Mouse (Mus musculus): ENCODE measurements around the gene Plcl2. TPM values are rescaled to one million over a fixed set of nuclear protein-coding genes. Genes with fewer than 3 reads are reported as not detected.

The Plcl2 gene
- polyA plus RNA-seq, 1 experiment from 2014 or later = 6.7 TPM

DNA sequence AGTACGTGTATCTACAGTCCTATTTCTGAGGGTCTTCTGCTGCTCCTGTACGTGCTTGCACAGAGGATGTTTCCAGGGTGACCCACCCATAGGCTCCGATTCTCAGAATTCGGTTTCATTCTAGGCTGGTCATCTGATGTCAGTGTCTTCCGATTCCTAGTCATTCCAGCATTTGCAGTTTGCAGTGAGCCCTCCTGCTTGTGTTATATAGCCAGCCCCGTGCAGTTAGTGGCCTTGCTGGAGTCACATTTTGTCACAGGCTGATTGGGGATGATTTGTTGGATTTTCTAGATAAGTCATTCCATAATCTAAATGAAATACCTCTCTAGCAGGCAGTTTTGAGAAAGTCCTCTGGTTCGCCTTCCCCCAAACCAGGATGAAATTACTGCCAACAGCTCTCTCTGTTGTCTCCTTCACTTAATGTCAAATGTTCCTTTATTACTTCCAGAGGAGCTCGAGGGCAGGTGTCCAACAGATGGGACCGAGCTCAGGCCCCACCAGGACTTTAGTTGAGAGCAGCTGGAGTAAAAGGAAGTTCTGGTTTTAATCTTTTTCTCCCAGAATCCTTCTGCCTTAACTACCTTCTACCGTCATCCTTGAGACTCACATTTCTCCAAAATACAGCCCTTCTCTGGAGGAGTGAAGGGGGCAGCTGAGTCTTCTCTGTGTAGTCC is 13.8 kb upstream of the Plcl2 start:
- Histone ChIP-seq H3K9me3 (ENCODE audit: control insufficient read depth, low read length) (no peaks in the 10 kb centered on the region), H3K27ac (ENCODE audit: low read depth) (no peak overlapping the region), H3K9ac (ENCODE audit: low read length) (no peak overlapping the region), H3K4me2 (ENCODE audit: low read length) (no peak overlapping the region), H3K27me3 (replicated peaks; ENCODE audit: control insufficient read depth, insufficient read depth, low read length) (no peaks in the 10 kb centered on the region), H3K36me3 (ENCODE audit: control insufficient read depth, insufficient read depth, low read length) (no peaks in the 10 kb centered on the region), H3K4me3 (ENCODE audit: low read depth, low read length) (no peak overlapping the region), H3K4me1 (replicated peaks; ENCODE audit: control insufficient read depth, insufficient read depth, low read length) (no peaks in the 10 kb centered on the region)
- WGBS = 71% methylated on average over 10 of the region's 10 CpGs
- no peak for ATAC-seq (replicated peaks; ENCODE audit: low FRiP score, low TSS enrichment, low read depth)
- DNase-seq (ENCODE audit: low spot score) = no peak

DNA sequence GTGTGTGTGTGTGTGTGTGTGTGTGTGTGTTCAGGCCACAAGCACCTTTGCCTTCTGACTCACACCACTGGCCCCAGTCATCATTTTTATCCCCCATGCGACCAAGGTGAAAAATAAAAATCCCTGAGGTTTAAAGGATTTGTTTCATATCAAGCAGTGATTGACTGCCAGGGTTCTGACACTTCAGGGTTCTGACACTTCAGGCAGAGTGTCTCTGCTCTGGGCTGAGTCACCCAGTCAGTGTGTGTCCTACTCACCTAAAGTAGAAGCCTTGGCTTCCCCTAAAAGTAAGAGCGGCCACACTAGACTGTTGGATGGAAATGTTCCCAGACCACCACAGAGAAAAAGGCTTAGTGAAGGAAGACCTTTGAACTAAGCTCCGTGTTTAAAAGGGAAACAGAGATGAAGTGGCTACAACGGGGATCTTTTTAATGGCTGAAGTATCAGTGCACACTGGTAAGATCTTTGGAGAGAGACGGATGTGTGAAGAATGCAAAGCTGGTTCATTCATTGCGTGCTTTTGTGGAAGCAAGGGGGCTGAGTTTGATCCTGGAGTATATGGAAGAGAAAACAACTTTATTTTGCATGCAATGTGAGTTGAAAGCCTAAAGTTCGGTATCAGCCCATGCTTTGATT is 11.0 kb upstream of the Plcl2 start:
- no peak for ATAC-seq (replicated peaks; ENCODE audit: low FRiP score, low TSS enrichment, low read depth)
- no peaks in the 10 kb centered on the region for H3K27me3 ChIP-seq (replicated peaks; ENCODE audit: control insufficient read depth, insufficient read depth, low read length)
- no peak overlapping the region for H3K9ac ChIP-seq (ENCODE audit: low read length)
- no peak for DNase-seq (ENCODE audit: low spot score)
- no peak overlapping the region for H3K4me2 ChIP-seq (ENCODE audit: low read length)
- no peak overlapping the region for H3K27ac ChIP-seq (ENCODE audit: low read depth)
- H3K4me3 ChIP-seq (ENCODE audit: low read depth, low read length) = no peak overlapping the region
- H3K9me3 ChIP-seq (ENCODE audit: control insufficient read depth, low read length) = no peaks in the 10 kb centered on the region
- WGBS = 66% methylated on average over 7 of the region's 7 CpGs
- H3K4me1 ChIP-seq (replicated peaks; ENCODE audit: control insufficient read depth, insufficient read depth, low read length) = no peaks in the 10 kb centered on the region
- no peaks in the 10 kb centered on the region for H3K36me3 ChIP-seq (ENCODE audit: control insufficient read depth, insufficient read depth, low read length)

DNA sequence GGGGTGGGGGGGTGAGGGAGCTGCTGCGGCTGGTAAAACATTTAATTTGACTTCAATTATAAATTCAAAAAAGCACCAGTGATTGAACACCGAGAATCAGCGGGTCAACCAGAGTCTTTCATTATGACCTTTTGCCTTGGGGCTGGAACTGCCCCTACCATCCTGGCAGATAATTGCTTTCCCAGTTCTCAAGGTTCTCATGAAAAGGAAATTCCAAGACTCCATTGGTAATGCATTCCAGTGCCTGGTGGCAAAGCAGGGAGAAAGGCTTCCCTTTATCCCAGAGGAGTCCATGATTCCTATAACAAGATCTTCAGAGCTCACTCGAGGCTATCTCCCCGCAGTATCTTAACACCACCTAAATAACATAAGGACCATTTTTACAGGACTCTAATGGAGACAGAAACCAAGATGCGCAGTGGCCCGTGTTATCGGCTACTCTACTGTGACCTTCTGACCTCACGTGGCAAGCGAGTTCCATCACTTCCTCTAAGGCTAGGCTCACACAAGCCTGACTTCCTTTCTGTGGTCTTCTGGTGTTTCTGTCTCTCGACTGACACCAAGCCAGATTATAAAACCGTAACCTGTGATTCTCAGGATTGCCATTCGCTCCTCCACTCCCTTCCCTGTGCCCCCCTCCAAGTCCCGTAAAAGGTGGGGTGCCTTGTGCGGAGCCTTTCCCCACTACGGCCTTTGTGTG is 10.0 kb upstream of the Plcl2 start:
- no peak overlapping the region for H3K4me2 ChIP-seq (ENCODE audit: low read length)
- no peaks in the 10 kb centered on the region for H3K36me3 ChIP-seq (ENCODE audit: control insufficient read depth, insufficient read depth, low read length)
- no peak overlapping the region for H3K4me3 ChIP-seq (ENCODE audit: low read depth, low read length)
- no peaks in the 10 kb centered on the region for H3K9me3 ChIP-seq (ENCODE audit: control insufficient read depth, low read length)
- no peaks in the 10 kb centered on the region for H3K4me1 ChIP-seq (replicated peaks; ENCODE audit: control insufficient read depth, insufficient read depth, low read length)
- DNase-seq (ENCODE audit: low spot score) (no peak), ATAC-seq (replicated peaks; ENCODE audit: low FRiP score, low TSS enrichment, low read depth) (no peak)
- H3K27me3 ChIP-seq (replicated peaks; ENCODE audit: control insufficient read depth, insufficient read depth, low read length) = no peaks in the 10 kb centered on the region
- H3K9ac ChIP-seq (ENCODE audit: low read length) = no peak overlapping the region
- 76% methylated on average over 16 of the region's 16 CpGs for WGBS
- H3K27ac ChIP-seq (ENCODE audit: low read depth) = no peak overlapping the region

DNA sequence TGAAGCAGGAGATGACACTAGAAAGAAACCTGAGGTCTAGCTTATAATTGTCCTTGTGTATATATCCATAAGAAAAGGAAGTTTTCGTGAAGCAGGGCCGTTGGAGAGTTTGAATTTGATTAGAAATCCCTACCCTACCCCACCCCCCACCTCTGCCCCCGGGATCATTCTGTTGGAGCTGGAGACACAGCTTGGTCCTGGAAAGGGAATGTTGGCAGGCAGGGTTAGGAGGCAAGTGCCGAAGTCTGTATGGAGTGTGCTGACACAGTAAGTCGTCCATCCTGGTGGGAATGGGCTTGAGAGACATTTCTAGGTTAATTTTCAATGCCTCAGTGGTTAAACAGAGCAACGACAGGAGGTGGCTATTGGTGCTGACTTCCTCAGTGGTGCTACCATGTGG is 8.4 kb upstream of the Plcl2 start:
- Histone ChIP-seq H3K9ac (ENCODE audit: low read length) (no peak overlapping the region), H3K27me3 (replicated peaks; ENCODE audit: control insufficient read depth, insufficient read depth, low read length) (no peaks in the 10 kb centered on the region), H3K4me3 (ENCODE audit: low read depth, low read length) (no peak overlapping the region), H3K9me3 (ENCODE audit: control insufficient read depth, low read length) (no peaks in the 10 kb centered on the region), H3K4me2 (ENCODE audit: low read length) (no peak overlapping the region), H3K27ac (ENCODE audit: low read depth) (no peak overlapping the region), H3K36me3 (ENCODE audit: control insufficient read depth, insufficient read depth, low read length) (no peaks in the 10 kb centered on the region), H3K4me1 (replicated peaks; ENCODE audit: control insufficient read depth, insufficient read depth, low read length) (no peaks in the 10 kb centered on the region)
- 68% methylated on average over 6 of the region's 6 CpGs for WGBS
- ATAC-seq (replicated peaks; ENCODE audit: low FRiP score, low TSS enrichment, low read depth) (no peak), DNase-seq (ENCODE audit: low spot score) (no peak)

DNA sequence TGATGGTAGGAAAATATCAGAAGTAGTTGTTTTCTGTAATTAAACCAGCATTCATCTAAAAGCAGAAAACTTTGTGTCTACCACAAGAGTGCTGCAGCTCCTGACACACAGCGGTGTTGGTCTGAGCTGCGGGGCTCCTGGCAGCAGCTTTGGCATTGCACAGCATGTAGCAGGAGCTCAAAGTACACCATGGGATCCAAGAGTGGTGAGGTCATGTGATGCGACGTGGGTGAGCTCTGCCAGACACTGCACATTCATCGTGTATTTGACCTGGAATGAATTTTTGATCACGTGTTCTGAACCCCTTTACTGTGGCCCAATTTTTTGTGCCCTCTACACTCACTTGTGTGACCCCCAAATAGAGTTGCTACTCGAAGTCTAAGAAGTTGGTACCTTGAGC is 6.1 kb upstream of the Plcl2 start:
- H3K9ac ChIP-seq (ENCODE audit: low read length) = no peak overlapping the region
- 0 out of 2 replicates have a peak, but pooled peaks cover 3% of the 10 kb centered on the region for H3K27me3 ChIP-seq (replicated peaks; ENCODE audit: control insufficient read depth, insufficient read depth, low read length)
- H3K36me3 ChIP-seq (ENCODE audit: control insufficient read depth, insufficient read depth, low read length) = no peaks in the 10 kb centered on the region
- H3K4me2 ChIP-seq (ENCODE audit: low read length) = no peak overlapping the region
- H3K9me3 ChIP-seq (ENCODE audit: control insufficient read depth, low read length) = no peaks in the 10 kb centered on the region
- ATAC-seq (replicated peaks; ENCODE audit: low FRiP score, low TSS enrichment, low read depth) (no peak), DNase-seq (ENCODE audit: low spot score) (no peak)
- no peak overlapping the region for H3K27ac ChIP-seq (ENCODE audit: low read depth)
- H3K4me3 ChIP-seq (ENCODE audit: low read depth, low read length) = no peak overlapping the region
- WGBS = 82% methylated on average over 7 of the region's 7 CpGs
- no peaks in the 10 kb centered on the region for H3K4me1 ChIP-seq (replicated peaks; ENCODE audit: control insufficient read depth, insufficient read depth, low read length)

DNA sequence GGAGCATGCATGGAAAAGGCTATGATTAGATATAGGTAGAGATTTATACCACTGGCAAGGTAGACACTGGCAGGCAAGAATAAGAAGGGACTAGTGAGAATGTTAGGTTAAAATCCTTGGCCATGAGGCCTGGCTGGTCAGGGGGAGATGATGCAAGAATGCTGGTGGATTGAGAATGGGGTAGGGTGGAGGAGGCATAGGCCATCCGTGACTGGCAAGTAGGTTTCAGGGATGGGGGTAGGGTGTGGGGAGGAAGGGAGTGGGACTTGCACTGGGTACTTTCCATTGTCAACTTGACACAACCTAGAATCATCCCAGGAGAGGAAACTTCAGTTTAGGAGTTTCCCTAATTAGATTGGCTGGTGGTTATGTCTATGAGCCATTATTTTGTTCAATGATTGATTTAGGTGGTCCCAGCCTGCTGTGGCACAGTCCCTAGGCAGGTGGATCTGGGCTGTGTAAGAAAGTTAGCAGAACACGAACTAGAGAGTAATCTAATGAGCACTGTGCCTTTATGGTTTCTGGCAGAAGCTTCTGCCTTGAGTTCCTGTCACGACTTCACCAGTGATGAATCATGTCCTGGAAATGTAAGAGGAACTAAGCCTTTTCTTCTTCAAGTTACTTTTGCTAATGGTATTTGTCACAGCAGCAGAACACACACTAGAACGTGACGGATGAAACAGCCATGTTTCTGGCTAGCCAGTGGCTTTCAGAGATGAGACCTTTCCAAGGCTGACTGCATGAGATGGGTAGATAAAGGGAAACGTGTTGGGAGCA is 4.9 kb upstream of the Plcl2 start:
- no peaks in the 10 kb centered on the region for H3K36me3 ChIP-seq (ENCODE audit: control insufficient read depth, insufficient read depth, low read length)
- ATAC-seq (replicated peaks; ENCODE audit: low FRiP score, low TSS enrichment, low read depth) = no peak
- no peak overlapping the region for H3K27ac ChIP-seq (ENCODE audit: low read depth)
- no peaks in the 10 kb centered on the region for H3K4me1 ChIP-seq (replicated peaks; ENCODE audit: control insufficient read depth, insufficient read depth, low read length)
- H3K4me2 ChIP-seq (ENCODE audit: low read length) = no peak overlapping the region
- H3K9ac ChIP-seq (ENCODE audit: low read length) = no peak overlapping the region
- H3K9me3 ChIP-seq (ENCODE audit: control insufficient read depth, low read length) = no peaks in the 10 kb centered on the region
- 0 out of 2 replicates have a peak, but pooled peaks cover 3% of the 10 kb centered on the region for H3K27me3 ChIP-seq (replicated peaks; ENCODE audit: control insufficient read depth, insufficient read depth, low read length)
- no peak for DNase-seq (ENCODE audit: low spot score)
- no peak overlapping the region for H3K4me3 ChIP-seq (ENCODE audit: low read depth, low read length)
- 67% methylated on average over 6 of the region's 6 CpGs for WGBS

DNA sequence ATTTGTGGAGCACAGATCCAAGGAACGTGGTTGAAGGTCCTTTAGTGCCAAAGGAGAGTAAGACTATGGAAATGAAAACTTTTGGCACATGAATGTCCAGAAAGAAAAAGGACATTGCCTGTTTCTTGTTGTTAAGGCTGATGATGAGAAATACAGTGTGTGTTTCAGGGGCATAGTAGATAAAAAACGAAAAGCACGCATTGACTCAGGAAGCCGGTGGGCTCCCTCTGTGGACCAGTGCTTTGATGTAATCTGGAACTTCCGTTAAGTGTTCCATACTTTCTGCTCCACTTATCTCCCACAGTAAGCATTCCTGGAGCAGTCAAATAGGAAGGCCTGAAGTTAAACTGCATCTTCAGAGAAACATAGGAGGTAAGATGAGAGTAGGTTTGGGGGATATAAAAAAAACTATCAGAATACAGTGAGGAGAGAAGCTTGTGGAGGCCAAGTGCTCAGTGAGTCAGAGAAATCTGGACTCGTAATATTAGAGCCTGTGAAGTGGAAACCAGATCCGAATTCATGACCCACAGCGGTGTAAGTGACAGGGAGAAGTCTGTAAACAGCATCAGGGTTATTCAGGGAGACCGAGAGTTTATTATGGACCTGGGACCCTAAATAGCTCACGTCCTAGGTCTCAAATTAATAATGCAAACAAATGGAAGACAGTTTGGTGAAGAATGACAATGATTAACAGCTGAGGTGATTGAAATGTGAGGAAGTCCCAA is 3.1 kb upstream of the Plcl2 start:
- ATAC-seq (replicated peaks; ENCODE audit: low FRiP score, low TSS enrichment, low read depth) (no peak), DNase-seq (ENCODE audit: low spot score) (no peak)
- no peak overlapping the region for H3K4me3 ChIP-seq (ENCODE audit: low read depth, low read length)
- H3K4me2 ChIP-seq (ENCODE audit: low read length) = no peak overlapping the region
- no peak overlapping the region for H3K27ac ChIP-seq (ENCODE audit: low read depth)
- H3K4me1 ChIP-seq (replicated peaks; ENCODE audit: control insufficient read depth, insufficient read depth, low read length) = no peaks in the 10 kb centered on the region; the same call in 1 of the 2 replicates
- H3K9ac ChIP-seq (ENCODE audit: low read length) = no peak overlapping the region
- no peaks in the 10 kb centered on the region for H3K9me3 ChIP-seq (ENCODE audit: control insufficient read depth, low read length)
- WGBS = 76% methylated on average over 10 of the region's 10 CpGs
- H3K27me3 ChIP-seq (replicated peaks; ENCODE audit: control insufficient read depth, insufficient read depth, low read length) = 0 out of 2 replicates have a peak, but pooled peaks cover 3% of the 10 kb centered on the region
- H3K36me3 ChIP-seq (ENCODE audit: control insufficient read depth, insufficient read depth, low read length) = no peaks in the 10 kb centered on the region

DNA sequence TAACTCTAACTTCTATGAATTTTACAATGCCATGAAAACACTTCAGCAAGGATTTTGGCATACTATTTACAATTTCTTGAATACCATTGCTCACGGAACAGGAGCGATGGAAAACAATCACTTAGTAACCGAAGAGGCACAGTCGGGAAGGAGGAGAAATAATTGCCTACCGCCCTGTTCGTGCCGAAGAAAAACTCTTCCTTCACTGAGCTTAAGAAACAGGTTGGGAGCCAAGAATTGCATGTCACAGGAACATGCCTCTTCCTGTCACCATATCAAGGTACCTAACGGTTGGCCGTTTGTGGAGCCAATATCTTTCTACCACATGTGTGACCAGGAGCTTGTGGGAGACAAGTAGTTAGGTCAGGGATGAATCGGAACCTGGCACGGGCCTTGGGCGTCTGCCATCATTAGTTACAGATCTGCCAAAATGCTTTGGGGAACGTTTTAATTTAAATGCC is 2.3 kb upstream of the Plcl2 start:
- Histone ChIP-seq H3K4me2 (ENCODE audit: low read length) (no peak overlapping the region), H3K36me3 (ENCODE audit: control insufficient read depth, insufficient read depth, low read length) (no peaks in the 10 kb centered on the region), H3K4me1 (replicated peaks; ENCODE audit: control insufficient read depth, insufficient read depth, low read length) (no peaks in the 10 kb centered on the region; the same call in 1 of the 2 replicates), H3K4me3 (ENCODE audit: low read depth, low read length) (no peak overlapping the region), H3K27ac (ENCODE audit: low read depth) (no peak overlapping the region), H3K27me3 (replicated peaks; ENCODE audit: control insufficient read depth, insufficient read depth, low read length) (0 out of 2 replicates have a peak, but pooled peaks cover 3% of the 10 kb centered on the region), H3K9me3 (ENCODE audit: control insufficient read depth, low read length) (no peaks in the 10 kb centered on the region), H3K9ac (ENCODE audit: low read length) (no peak overlapping the region)
- no peak for ATAC-seq (replicated peaks; ENCODE audit: low FRiP score, low TSS enrichment, low read depth)
- WGBS = 80% methylated on average over 13 of the region's 13 CpGs
- DNase-seq (ENCODE audit: low spot score) = no peak
